Mouse (Mus musculus): ENCODE measurements around the gene Stk38l. TPM values are rescaled to one million over a fixed set of nuclear protein-coding genes. Genes with fewer than 3 reads are reported as not detected.

Stk38l gene
- polyA plus RNA-seq, 1 experiment from 2014 or later = 13.9 TPM

DNA sequence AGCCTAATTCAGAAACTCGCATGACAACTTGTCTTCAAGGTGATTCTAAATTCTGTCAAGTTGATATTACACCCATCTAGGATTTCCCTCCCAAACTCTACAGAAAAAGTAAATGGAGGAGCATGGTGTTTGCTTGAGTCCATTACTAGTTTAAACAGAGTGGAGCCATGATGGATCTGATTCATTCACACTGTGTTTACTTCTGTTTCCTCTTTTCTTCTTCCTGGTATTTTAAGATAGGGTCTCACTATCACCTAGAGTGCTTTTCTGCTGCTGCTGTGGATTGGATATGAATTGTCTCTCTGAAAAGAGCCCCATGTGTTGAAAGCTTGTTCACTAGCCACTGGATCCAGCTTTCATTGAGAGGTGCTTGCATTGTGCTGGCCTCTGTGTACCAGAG lies 20.4 kb downstream of the Stk38l start:
- Histone ChIP-seq H3K4me2 (ENCODE audit: low read length) (no peak overlapping the region), H3K9me3 (ENCODE audit: control insufficient read depth, low read length) (no peaks in the 10 kb centered on the region), H3K9ac (ENCODE audit: low read depth, low read length) (no peak overlapping the region), H3K27ac (ENCODE audit: low read depth, low read length) (no peak overlapping the region), H3K27me3 (replicated peaks; ENCODE audit: control insufficient read depth, insufficient read depth, low read length) (no peaks in the 10 kb centered on the region), H3K4me3 (ENCODE audit: low read length) (no peak overlapping the region), H3K36me3 (ENCODE audit: control insufficient read depth, insufficient read depth, low read length) (no peaks in the 10 kb centered on the region), H3K4me1 (ENCODE audit: control insufficient read depth, insufficient read depth, low read depth, low read length) (no peaks in the 10 kb centered on the region)
- ATAC-seq = no peak
- WGBS = 96% methylated on average over 1 of the region's 1 CpGs

DNA sequence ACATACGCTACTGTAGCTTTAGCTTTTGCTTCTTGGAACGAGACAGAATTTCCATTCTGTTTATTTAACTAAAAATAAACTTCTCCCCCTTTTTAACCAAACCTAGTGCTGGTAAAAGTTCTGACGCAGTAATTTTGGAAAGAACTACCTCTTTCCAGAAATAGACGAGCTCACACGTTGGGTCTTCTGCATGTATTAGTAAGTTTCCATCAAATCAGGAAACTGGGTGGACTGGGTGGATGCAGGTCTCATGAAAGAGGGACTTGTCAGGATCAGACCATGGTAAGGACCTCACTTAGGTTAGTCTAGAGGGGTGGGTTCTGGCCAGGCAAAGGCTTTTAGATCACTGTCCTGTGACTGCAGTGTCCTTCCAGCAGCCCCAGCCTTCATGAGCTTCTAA lies 21.8 kb downstream of the Stk38l start:
- no peak overlapping the region for H3K4me2 ChIP-seq (ENCODE audit: low read length)
- H3K27me3 ChIP-seq (replicated peaks; ENCODE audit: control insufficient read depth, insufficient read depth, low read length) = no peaks in the 10 kb centered on the region
- ATAC-seq = no peak
- H3K9me3 ChIP-seq (ENCODE audit: control insufficient read depth, low read length) = no peaks in the 10 kb centered on the region
- no peak overlapping the region for H3K4me3 ChIP-seq (ENCODE audit: low read length)
- no peaks in the 10 kb centered on the region for H3K36me3 ChIP-seq (ENCODE audit: control insufficient read depth, insufficient read depth, low read length)
- no peak overlapping the region for H3K9ac ChIP-seq (ENCODE audit: low read depth, low read length)
- H3K4me1 ChIP-seq (ENCODE audit: control insufficient read depth, insufficient read depth, low read depth, low read length) = no peaks in the 10 kb centered on the region
- 82% methylated on average over 5 of the region's 5 CpGs for WGBS
- no peak overlapping the region for H3K27ac ChIP-seq (ENCODE audit: low read depth, low read length)

DNA sequence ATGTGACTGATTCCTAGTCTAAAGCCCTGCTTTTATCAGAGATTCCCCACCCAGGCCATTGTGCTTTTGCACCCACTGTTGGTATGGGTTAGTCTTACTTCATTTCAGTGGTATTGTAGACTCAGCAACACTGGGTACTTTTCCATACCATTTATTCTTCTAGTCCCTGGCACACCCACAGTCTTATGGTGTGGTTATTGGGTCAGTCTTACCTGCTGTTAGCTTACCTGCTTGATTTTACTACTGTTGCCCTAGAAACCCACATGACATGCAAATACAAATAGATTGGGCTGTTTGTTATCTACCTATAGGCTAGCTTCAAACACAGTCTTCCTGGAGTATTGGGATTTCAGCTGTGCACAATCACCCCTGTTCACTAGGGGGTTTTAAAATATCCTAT lies 22.3 kb downstream of the Stk38l start:
- Histone ChIP-seq H3K27me3 (replicated peaks; ENCODE audit: control insufficient read depth, insufficient read depth, low read length) (no peaks in the 10 kb centered on the region), H3K27ac (ENCODE audit: low read depth, low read length) (no peak overlapping the region), H3K9me3 (ENCODE audit: control insufficient read depth, low read length) (no peaks in the 10 kb centered on the region), H3K4me2 (ENCODE audit: low read length) (no peak overlapping the region), H3K4me1 (ENCODE audit: control insufficient read depth, insufficient read depth, low read depth, low read length) (no peaks in the 10 kb centered on the region), H3K9ac (ENCODE audit: low read depth, low read length) (no peak overlapping the region), H3K36me3 (ENCODE audit: control insufficient read depth, insufficient read depth, low read length) (no peaks in the 10 kb centered on the region), H3K4me3 (ENCODE audit: low read length) (no peak overlapping the region)
- no peak for ATAC-seq

DNA sequence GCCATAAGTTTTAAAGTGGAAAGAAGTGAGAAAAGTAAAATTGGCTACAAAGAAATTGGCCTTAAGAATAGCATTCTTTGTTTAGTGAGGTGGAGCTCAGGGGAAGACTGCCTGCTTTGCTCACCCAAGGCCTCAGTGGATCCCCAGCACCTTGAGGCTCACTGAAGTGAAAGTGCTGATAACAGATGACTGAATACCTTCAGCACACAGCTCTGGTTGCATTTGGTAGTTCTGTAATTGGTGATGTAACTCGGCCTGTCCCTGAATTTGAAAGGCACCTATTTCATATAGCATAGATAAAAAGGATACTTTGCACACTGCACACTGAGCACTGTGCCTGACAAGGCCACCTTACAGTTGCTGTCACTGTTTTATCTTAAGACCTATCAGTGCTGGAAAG lies 23.5 kb downstream of the Stk38l start:
- H3K9ac ChIP-seq (ENCODE audit: low read depth, low read length) = no peak overlapping the region
- H3K4me1 ChIP-seq (ENCODE audit: control insufficient read depth, insufficient read depth, low read depth, low read length) = no peaks in the 10 kb centered on the region
- no peaks in the 10 kb centered on the region for H3K36me3 ChIP-seq (ENCODE audit: control insufficient read depth, insufficient read depth, low read length)
- 92% methylated on average over 1 of the region's 1 CpGs for WGBS
- H3K27ac ChIP-seq (ENCODE audit: low read depth, low read length) = no peak overlapping the region
- no peaks in the 10 kb centered on the region for H3K9me3 ChIP-seq (ENCODE audit: control insufficient read depth, low read length)
- no peak for ATAC-seq
- H3K4me2 ChIP-seq (ENCODE audit: low read length) = no peak overlapping the region
- no peak overlapping the region for H3K4me3 ChIP-seq (ENCODE audit: low read length)
- no peaks in the 10 kb centered on the region for H3K27me3 ChIP-seq (replicated peaks; ENCODE audit: control insufficient read depth, insufficient read depth, low read length)

DNA sequence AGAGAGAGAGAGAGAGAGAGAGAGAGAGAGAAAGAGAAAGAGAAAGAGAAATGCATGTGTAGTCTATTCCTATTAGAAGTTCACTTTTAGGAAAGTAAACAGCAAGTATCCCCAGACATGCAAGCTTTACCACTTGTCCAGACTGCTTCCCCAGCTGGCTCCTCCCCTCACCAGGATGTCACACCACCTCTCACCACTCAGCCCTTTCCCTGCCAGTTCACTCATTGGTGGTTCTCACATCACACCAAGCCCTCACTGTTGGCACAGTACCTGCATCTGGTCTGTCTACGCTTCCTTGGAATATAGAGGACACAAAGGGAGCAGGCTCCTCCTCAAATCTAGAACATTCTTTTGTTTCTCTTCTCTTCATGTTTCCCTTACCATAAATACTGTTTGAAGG lies 26.9 kb downstream of the Stk38l start:
- Histone ChIP-seq H3K9ac (ENCODE audit: low read depth, low read length) (no peak overlapping the region), H3K4me2 (ENCODE audit: low read length) (no peak overlapping the region), H3K27me3 (replicated peaks; ENCODE audit: control insufficient read depth, insufficient read depth, low read length) (no peaks in the 10 kb centered on the region), H3K4me3 (ENCODE audit: low read length) (no peak overlapping the region), H3K36me3 (ENCODE audit: control insufficient read depth, insufficient read depth, low read length) (no peaks in the 10 kb centered on the region), H3K4me1 (ENCODE audit: control insufficient read depth, insufficient read depth, low read depth, low read length) (no peaks in the 10 kb centered on the region), H3K27ac (ENCODE audit: low read depth, low read length) (no peak overlapping the region), H3K9me3 (ENCODE audit: control insufficient read depth, low read length) (no peaks in the 10 kb centered on the region)
- 75% methylated on average over 1 of the region's 1 CpGs for WGBS
- ATAC-seq = 0 out of 2 replicates have a peak, but pooled peaks have one; percentile 37

DNA sequence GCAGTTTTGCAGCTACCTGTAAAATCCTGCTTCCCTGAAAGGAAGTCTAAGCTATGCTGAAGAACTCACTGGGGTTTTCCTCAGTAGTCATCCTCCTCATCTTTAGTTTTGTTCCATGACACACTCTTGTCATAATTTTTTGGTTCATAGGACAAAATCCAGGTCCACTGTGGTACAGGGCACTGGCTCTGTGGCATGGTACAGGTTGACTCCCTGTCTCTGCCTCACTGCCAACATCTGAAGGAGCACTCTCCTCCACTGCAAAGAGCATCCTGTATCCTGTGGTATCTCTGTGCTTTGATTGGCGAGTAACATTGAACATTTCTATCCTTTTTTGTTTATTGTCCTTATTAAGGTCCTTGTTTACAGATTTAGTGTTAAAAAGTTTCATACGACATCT lies 27.4 kb downstream of the Stk38l start:
- H3K4me1 ChIP-seq (ENCODE audit: control insufficient read depth, insufficient read depth, low read depth, low read length) = no peaks in the 10 kb centered on the region
- no peak overlapping the region for H3K27ac ChIP-seq (ENCODE audit: low read depth, low read length)
- no peak overlapping the region for H3K9ac ChIP-seq (ENCODE audit: low read depth, low read length)
- H3K4me2 ChIP-seq (ENCODE audit: low read length) = no peak overlapping the region
- no peaks in the 10 kb centered on the region for H3K9me3 ChIP-seq (ENCODE audit: control insufficient read depth, low read length)
- 95% methylated on average over 2 of the region's 2 CpGs for WGBS
- H3K27me3 ChIP-seq (replicated peaks; ENCODE audit: control insufficient read depth, insufficient read depth, low read length) = no peaks in the 10 kb centered on the region
- no peaks in the 10 kb centered on the region for H3K36me3 ChIP-seq (ENCODE audit: control insufficient read depth, insufficient read depth, low read length)
- ATAC-seq = no peak
- H3K4me3 ChIP-seq (ENCODE audit: low read length) = no peak overlapping the region

DNA sequence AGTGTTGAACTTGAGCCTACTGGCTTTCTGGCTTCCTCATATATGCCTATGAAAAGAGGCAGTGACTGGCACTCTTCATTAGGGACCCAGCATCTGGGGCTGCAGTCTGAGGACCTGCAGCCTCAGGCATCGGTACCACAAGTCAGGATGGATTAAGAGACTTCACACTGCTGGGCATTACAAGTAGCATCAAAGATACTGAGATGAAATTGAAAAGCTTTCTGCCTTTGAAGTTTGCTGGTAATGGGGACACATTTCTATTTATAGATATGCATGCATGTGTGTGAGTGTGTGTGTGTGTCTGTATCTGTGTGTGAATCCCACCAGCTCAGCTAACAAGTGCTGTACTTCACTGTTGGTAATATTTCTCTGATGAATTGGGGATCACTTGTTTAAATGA lies 27.8 kb downstream of the Stk38l start:
- no peaks in the 10 kb centered on the region for H3K4me1 ChIP-seq (ENCODE audit: control insufficient read depth, insufficient read depth, low read depth, low read length)
- no peaks in the 10 kb centered on the region for H3K36me3 ChIP-seq (ENCODE audit: control insufficient read depth, insufficient read depth, low read length)
- no peak overlapping the region for H3K9ac ChIP-seq (ENCODE audit: low read depth, low read length)
- H3K4me2 ChIP-seq (ENCODE audit: low read length) = no peak overlapping the region
- WGBS = 52% methylated on average over 1 of the region's 1 CpGs
- ATAC-seq = no peak
- H3K27ac ChIP-seq (ENCODE audit: low read depth, low read length) = no peak overlapping the region
- H3K4me3 ChIP-seq (ENCODE audit: low read length) = no peak overlapping the region
- no peaks in the 10 kb centered on the region for H3K9me3 ChIP-seq (ENCODE audit: control insufficient read depth, low read length)
- H3K27me3 ChIP-seq (replicated peaks; ENCODE audit: control insufficient read depth, insufficient read depth, low read length) = no peaks in the 10 kb centered on the region

DNA sequence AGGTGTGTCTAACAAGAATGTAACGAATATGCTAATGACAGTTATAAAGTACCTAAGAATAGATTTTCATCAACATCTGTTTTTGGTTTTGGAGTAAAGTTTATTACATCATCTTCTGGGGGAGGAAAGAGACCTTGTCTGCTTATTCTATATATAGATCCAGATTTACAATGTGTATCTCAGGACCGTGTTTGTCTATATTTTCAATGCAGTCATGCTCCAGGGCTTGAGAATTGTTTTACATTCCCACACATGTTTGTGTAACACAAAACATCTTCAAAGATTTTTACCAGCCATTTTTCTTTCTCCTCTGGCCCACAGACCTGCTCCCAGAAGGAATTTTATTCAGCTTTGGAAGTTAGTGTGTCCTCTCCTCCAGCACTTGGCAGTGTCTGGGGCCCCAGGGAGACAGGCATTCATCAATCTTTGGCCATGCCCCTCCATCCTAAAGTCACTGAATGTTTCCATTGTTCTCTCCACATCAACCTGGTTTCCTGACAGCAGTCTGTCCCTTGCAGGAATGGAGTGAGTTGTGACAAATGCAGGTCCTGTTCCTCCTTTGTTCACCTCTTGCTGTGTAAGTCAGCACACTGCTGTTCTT lies 28.9 kb downstream of the Stk38l start:
- Histone ChIP-seq H3K4me2 (ENCODE audit: low read length) (no peak overlapping the region), H3K4me3 (ENCODE audit: low read length) (no peak overlapping the region), H3K9me3 (ENCODE audit: control insufficient read depth, low read length) (no peaks in the 10 kb centered on the region), H3K27me3 (replicated peaks; ENCODE audit: control insufficient read depth, insufficient read depth, low read length) (no peaks in the 10 kb centered on the region), H3K27ac (ENCODE audit: low read depth, low read length) (no peak overlapping the region), H3K9ac (ENCODE audit: low read depth, low read length) (no peak overlapping the region), H3K36me3 (ENCODE audit: control insufficient read depth, insufficient read depth, low read length) (no peaks in the 10 kb centered on the region), H3K4me1 (ENCODE audit: control insufficient read depth, insufficient read depth, low read depth, low read length) (no peaks in the 10 kb centered on the region)
- WGBS = 74% methylated on average over 2 of the region's 2 CpGs
- ATAC-seq = no peak

DNA sequence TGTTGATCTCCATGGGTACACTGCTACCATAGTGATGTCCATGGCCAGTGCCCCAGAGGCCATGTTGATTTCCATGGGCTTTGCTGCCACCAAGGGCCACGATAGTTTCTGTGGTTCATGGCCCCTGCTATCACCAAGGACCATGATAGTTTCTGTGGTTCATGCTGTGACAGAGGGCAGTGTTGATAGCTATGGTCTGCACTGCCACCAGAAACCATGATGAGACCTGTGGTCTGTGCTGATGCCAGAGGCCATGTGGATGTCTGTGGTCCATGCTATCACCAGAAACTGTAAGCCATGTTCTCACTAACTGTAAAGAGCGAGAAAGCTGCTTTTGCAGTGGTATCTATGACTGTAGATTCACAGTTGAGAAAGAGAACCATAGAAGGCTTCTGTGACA lies 30.3 kb downstream of the Stk38l start:
- H3K36me3 ChIP-seq (ENCODE audit: control insufficient read depth, insufficient read depth, low read length) = no peaks in the 10 kb centered on the region
- 92% methylated on average over 2 of the region's 2 CpGs for WGBS
- no peak overlapping the region for H3K9ac ChIP-seq (ENCODE audit: low read depth, low read length)
- no peaks in the 10 kb centered on the region for H3K4me1 ChIP-seq (ENCODE audit: control insufficient read depth, insufficient read depth, low read depth, low read length)
- no peak overlapping the region for H3K27ac ChIP-seq (ENCODE audit: low read depth, low read length)
- no peak overlapping the region for H3K4me3 ChIP-seq (ENCODE audit: low read length)
- ATAC-seq = no peak
- H3K9me3 ChIP-seq (ENCODE audit: control insufficient read depth, low read length) = no peaks in the 10 kb centered on the region
- no peaks in the 10 kb centered on the region for H3K27me3 ChIP-seq (replicated peaks; ENCODE audit: control insufficient read depth, insufficient read depth, low read length)
- no peak overlapping the region for H3K4me2 ChIP-seq (ENCODE audit: low read length)

DNA sequence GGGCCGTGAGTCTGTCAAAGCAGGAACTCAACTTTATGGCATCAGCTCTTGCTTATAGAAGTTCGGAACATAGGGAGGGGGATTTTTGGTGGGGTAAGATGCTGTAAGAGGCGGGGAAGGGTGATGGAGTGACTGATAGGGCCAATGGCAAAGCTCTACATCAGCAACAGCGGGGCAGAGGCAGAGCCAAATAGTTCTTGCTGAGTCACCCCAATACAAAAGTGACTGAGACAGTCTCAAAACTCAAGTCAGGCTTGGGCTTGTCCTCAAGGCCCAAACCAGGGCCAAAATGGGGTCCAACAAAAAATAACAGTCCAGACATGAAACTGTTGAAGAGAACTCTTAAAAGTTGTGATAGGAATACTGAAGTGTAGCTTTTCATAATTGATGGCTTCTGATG lies 30.9 kb downstream of the Stk38l start:
- WGBS = 94% methylated on average over 4 of the region's 4 CpGs
- Histone ChIP-seq H3K9ac (ENCODE audit: low read depth, low read length) (no peak overlapping the region), H3K9me3 (ENCODE audit: control insufficient read depth, low read length) (no peaks in the 10 kb centered on the region), H3K27ac (ENCODE audit: low read depth, low read length) (no peak overlapping the region), H3K4me3 (ENCODE audit: low read length) (no peak overlapping the region), H3K36me3 (ENCODE audit: control insufficient read depth, insufficient read depth, low read length) (no peaks in the 10 kb centered on the region), H3K27me3 (replicated peaks; ENCODE audit: control insufficient read depth, insufficient read depth, low read length) (no peaks in the 10 kb centered on the region), H3K4me2 (ENCODE audit: low read length) (no peak overlapping the region), H3K4me1 (ENCODE audit: control insufficient read depth, insufficient read depth, low read depth, low read length) (no peaks in the 10 kb centered on the region)
- ATAC-seq = no peak

Measured in hindbrain, embryonic 16.5 days (tissue).